1 mouse cellular context compared by ENCODE assay signal in the genomic region with DNA sequence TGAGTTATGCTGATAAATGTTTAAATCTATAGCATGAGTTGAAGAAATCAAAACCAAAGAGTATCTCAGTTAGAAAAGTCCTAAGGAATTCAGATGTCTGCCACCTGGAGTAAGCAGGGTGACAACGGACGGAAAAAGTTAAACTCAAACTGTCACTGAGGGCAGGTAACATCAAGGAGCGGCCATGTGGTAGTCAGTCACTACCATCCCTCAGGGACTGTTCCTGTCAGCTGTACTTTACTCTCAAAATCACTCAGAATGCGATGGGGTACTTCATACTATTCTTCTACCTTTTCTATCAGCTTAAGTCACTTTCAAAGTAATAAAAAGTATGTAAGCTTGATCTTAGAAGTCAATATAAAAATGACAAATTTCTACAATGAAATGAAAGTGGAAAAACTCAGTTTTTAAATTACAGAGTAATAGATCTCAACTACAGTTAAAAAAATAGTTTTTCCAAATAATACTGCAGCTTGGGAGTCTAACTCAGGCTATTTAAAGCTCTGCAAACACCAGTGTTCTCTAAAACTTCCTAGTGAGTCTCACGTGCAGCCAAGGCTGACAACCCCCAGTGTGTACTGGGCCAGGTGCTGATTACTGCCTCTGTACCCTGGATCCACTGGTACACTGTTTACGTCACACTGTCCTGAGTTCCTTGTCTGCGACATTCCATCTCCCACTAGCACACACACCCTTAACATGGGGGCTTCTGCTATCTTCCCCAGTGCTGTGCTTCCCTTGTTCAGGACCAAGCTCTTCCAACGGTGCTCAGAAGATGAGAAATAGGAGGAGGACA.
TF ChIP-seq lines count a peak whose summit lies in the region.

No protein-coding gene starts in this region.

TF ChIP-seq in CH12.LX, 34 proteins besides CTCF, POLR2A, EP300 and RAD21 (continued from another document):
- TF ChIP-seq IRF4 (IDR thresholded peaks at IDR 0.05; ENCODE audit: low read depth, low read length) (peak; percentile 87), ELF1 (IDR thresholded peaks at IDR 0.05; ENCODE audit: low read depth, low read length) (no peak)
